Mouse (Mus musculus): Measurements from ENCODE around the gene Dnah7b. TPM values are rescaled to one million over a fixed set of nuclear protein-coding genes. Genes with fewer than 3 reads are reported as not detected.
"Not testable (repeated sequence)": the region's sequence is repeated elsewhere in the genome, so short reads cannot be mapped to it uniquely, and the experiment has no call there.

Dnah7b gene
- total RNA-seq, 1 experiment from 2014 or later = not detected

GRCm38 (mm10) chr1:46278057-46278910, 212.2 kb downstream of the Dnah7b start:
- ATAC-seq (ENCODE audit: extremely low read depth, insufficient number of reproducible peaks, low FRiP score, poor library complexity, severe bottlenecking) = not testable (repeated sequence)

GRCm38 (mm10) chr1:46278911-46279565, 212.9 kb downstream of the Dnah7b start:
- ATAC-seq (ENCODE audit: extremely low read depth, insufficient number of reproducible peaks, low FRiP score, poor library complexity, severe bottlenecking) = not testable (repeated sequence)

GRCm38 (mm10) chr1:46294451-46294850, 228.3 kb downstream of the Dnah7b start:
- not testable (repeated sequence) for ATAC-seq (ENCODE audit: extremely low read depth, insufficient number of reproducible peaks, low FRiP score, poor library complexity, severe bottlenecking)

- not testable (repeated sequence) for ATAC-seq (ENCODE audit: extremely low read depth, insufficient number of reproducible peaks, low FRiP score, poor library complexity, severe bottlenecking)
Observed at GRCm38 (mm10) chr1:46325942-46326341, 259.8 kb downstream of the Dnah7b start.

- not testable (repeated sequence) for ATAC-seq (ENCODE audit: extremely low read depth, insufficient number of reproducible peaks, low FRiP score, poor library complexity, severe bottlenecking)
Observed at GRCm38 (mm10) chr1:46345301-46345700, 279.2 kb downstream of the Dnah7b start.

GRCm38 (mm10) chr1:46380641-46381040, 314.5 kb downstream of the Dnah7b start:
- ATAC-seq (ENCODE audit: extremely low read depth, insufficient number of reproducible peaks, low FRiP score, poor library complexity, severe bottlenecking) = not testable (repeated sequence)

GRCm38 (mm10) chr1:46394681-46395297, 328.7 kb downstream of the Dnah7b start:
- not testable (repeated sequence) for ATAC-seq (ENCODE audit: extremely low read depth, insufficient number of reproducible peaks, low FRiP score, poor library complexity, severe bottlenecking)

GRCm38 (mm10) chr1:46408324-46409115, 342.4 kb downstream of the Dnah7b start:
- no peak for ATAC-seq (ENCODE audit: extremely low read depth, insufficient number of reproducible peaks, low FRiP score, poor library complexity, severe bottlenecking)

GRCm38 (mm10) chr1:46414798-46415197, 348.7 kb downstream of the Dnah7b start:
- ATAC-seq (ENCODE audit: extremely low read depth, insufficient number of reproducible peaks, low FRiP score, poor library complexity, severe bottlenecking) = not testable (repeated sequence)

GRCm38 (mm10) chr1:46416946-46417345, 350.8 kb downstream of the Dnah7b start:
- ATAC-seq (ENCODE audit: extremely low read depth, insufficient number of reproducible peaks, low FRiP score, poor library complexity, severe bottlenecking) = not testable (repeated sequence)

GRCm38 (mm10) chr1:46418966-46419365, 352.9 kb downstream of the Dnah7b start:
- ATAC-seq (ENCODE audit: extremely low read depth, insufficient number of reproducible peaks, low FRiP score, poor library complexity, severe bottlenecking) = not testable (repeated sequence)

Other genes with a start within 250 kb of the Dnah7b start
- gene Gm5269, start 176.0 kb upstream of the Dnah7b start, total RNA-seq (2017) = 3.6 and 5.7 TPM in 2 replicates
- gene Slc40a1, start 139.8 kb upstream of the Dnah7b start, total RNA-seq (2017) = 254 and 260 TPM in 2 replicates